Mouse (Mus musculus) ovary, postnatal 10 days (tissue): Measurements from ENCODE around the gene Gm16253.

Source experiments
- DNase-seq: peaks from one replicate; pipeline ENCODE4 v3.0.0; 2022; ENCODE audit warnings: low spot score

Gm16253 gene

DNA sequence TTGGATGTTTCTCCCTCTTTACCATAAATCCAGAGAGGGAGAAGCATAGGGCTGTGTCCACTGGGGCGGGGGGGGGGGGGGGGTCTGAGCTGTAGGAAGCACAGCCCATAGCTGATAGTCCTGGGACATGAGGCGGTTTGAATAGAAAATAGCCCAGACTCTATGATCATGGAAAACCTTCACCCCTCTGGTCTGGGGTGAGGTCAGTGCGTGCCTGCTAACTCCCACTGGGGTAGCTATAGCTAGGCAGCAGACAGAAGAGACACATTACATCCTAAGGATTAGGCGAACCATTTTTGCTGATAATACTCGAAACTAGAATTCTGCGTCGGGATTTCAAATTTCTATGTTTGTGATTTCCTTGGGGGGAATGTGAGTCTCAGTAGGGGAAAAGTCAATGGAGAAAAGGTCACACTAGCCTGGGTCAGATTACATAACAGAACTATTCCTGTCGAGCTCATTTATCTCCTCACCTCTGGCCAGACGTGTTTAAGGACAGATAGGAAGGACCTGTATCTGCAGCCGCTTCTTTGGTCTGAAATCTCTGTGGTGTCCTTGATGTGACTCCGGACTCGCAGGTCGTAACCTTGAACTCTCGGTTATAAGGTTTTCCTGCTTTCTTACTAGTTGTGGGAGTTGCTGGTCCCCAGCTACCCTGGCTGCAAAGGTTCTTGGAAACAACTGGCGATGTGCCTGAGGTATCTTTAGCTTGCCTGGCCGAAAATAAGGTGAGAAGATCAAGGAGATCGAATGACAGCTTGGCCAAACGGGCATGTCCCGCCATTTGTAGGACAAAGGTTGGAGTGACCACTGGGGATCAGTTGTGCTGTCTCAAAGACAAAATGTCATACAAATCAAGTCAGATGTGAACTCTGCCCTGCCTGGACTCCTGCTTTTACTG lies 2.9 kb upstream of the Gm16253 start:
- no peak for DNase-seq

DNA sequence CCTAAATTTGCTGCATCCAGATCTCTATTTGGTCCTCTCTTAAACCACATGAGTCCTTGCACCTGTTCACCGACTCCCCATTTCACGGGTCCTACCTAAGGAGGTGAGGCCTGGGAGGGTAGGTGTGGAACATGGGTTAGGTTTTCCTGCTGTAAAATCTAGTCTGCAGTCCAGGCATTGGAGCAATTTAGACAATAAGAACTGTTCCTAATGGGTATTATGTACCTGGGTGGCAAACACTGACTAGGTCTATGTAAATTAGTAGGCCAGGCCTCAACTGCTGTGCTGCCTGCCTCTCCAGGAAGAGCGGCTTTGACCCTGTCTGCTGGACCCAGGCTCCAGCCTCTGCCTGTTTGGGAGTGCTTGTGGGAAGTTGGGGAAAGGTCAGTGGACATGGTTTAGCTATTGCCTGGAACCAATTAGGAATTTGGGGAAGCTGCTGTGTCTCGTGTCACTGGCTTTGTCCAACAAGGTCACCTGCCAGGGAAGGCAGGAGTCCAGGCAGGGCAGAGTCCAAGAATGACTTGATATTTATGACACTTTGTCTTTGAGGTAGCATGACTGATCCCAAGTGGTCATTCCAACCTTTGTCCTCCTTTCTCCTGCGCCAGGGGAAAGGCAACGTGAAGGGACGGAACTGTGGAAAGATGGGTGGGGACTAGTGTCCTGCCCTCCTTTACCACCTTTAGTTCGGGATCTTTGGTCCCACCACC lies 1.4 kb upstream of the Gm16253 start:
- no peak for DNase-seq

DNA sequence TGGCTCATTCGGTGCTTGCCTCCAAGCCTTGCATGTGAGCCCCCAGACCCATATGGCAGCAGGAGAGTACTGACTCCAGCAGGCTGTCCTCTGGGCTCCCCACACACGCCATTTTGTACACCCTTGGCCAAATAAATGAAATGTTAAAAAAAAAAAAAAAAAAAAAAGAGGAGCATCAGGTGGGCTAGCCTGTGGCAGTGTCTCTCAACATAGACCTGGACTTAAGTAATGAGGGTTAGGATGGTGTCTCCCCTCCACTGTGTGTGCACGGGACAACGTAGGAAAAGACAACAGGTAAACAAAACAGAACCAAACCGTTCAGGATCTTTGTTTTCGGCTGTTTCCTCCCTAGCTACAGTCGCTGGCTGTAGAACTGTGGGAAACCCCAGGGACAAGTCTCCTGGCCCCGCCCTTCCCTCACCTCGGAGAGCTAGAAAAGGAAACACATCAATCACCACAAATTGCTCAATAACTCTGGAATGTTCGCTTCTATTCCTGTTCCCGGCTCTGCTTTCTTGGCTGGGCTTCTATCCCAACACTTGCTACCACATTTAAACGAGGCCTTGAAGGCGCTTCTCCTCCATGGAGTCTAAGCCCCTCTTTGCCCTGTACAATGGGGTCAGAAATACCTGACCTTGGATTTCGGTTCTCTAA lies 652 bp upstream of the Gm16253 start:
- DNase-seq, result no peak

DNA sequence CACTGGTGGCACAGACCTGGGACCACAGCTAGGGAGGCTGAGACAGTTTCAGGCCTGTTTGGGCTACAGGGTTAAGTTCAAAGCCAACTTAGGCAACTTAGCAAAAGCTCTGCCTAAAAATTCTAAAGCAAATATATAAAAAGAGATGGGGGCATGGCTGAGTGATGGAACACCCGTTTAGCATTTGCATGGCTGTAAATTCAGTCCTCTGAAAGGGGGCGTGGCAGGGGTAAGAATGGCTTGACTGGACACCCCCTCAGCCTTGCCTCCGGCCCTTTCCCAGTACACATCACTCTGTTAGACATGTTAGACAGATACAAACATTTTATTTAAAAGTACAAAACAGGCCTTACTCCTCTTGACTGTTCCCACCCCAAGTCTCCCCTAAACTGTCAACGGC lies 782 bp downstream of the Gm16253 start:
- no peak for DNase-seq

DNA sequence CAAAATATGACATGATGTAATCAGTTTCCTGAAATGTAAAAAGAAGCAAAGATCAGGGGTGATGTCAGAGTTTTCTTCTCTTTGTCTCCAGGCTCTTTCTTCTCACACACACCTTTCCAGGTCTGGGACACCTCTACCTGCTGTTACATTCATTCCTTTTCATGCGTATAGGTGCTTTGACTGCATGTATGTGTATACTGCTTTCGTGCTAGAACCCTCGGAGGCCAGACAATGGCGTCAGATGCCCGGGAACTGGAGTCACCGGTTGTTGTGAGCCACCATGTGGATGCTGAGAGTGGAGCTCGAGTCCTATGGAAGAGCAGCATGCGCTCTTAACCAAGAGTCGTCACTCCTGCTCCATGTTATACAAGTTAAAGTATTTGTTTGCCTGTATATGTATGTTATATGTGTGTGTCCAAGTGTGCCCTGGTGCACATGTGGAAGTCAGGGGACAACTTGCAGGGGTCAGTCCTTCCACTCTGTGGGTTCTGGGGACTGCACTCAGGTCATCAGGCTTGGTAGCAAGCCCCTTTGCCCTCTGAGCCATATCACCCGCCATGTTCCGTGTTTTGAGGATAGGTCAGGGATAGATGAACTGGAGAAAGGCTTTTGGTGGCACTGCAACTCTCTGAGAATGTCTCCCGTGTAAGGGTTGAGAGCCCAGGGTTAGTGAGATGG lies 1.9 kb downstream of the Gm16253 start:
- no peak for DNase-seq

DNA sequence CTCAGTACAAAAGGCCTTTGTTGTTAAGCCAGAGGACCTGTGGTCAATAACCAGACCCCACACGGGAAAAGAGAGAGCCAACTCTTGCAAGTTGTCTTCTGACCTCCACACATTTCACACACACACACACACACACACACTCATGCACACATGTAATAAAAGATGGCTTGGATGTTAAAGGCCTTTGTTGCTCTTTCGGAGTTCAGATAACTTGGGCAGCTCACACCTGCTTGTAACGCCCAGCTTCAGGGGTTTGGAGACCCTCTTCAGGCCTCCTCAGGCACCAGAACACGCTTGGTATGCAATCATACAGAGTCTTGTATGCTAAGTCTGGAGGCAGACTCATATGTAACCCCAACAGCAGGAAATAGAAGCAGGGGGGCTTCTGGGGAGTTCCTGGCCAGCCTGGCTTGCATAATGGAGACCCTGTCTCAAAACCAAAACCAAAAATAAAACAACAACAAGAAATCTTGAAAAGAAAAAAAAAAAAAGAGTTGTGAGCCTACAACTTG lies 2.5 kb downstream of the Gm16253 start:
- DNase-seq, result no peak

DNA sequence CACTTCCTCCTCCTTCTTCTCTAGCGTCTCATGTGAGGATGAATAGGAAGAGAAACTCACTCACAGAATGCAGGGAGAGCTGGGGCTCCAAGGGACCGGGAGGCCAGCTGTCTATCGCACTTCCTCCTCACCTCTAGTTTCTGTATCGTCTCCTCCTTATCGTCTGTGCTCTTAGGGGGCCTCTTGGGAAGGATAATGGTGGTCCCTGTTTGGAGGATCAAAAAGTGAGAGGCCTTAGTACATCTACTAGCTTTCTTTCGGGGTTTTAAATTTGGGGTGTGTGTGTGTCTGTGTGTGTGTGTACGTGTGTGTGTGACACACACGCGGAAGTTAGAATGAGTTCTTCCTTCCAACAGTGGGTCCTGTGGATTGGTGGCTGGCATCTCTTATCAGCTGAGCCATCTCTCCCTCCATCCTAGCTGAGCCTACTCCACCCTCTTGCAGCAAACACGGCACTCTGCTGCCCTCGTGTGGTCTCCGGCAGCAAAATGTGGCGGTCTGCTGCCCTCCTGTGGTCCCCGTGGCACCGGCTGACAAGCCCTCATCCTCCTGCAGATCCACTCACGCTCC lies 3.2 kb downstream of the Gm16253 start:
- DNase-seq, result peak; percentile 78

DNA sequence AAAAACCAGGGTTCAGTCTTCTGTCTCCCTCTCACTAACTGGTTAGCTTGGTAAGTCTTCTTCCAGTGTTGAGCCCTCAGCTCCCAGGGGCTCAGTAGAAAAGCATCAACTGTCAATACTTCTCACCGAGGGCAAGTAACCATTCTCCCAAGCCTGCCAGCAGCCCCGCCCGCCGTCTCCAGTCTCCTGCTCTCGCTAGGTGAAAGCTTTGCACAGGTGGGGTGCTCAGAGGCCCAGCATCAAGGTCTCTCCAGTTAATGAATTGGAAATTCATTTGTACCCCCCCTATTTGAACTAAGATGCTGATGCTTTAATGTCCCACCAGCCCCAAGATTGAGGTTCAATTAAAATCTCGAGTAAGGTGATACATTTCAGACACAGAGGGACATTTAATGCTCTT lies 4.4 kb downstream of the Gm16253 start:
- DNase-seq, result no peak

DNA sequence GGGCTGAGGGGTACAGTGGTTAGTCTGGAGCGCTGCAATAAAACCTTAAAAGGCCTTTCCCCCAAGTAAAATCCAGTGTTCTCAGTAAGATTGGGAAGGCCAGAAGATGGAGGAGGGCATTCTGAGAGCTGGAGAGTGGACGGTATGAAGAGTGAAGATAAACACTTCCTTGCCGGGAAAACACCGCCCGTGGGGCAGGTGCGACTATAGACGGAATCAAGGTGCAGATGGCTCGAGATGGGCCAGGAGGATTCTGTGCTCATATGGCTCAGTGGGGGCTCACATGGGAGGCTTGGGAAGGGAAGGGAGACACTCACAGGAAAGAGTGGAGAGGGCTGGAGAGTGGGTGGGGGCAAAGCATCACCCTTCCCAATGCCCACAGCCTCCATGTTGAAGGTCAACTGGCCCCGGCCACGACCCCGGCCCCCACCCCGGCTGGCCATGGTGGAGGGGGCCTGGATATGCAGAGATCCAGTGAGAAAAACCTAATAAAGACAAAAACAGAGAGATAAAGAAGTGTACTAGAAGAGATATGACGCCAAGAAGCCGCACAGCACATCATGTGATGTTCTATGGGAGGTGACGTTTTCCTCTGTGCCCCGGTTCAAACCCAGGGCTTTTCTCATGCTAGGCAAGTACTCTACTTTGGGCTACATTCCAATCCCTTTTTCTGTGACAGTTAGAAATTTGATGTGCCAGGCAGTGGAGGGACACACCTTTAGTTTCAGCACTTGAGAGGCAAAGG lies 5.2 kb downstream of the Gm16253 start:
- no peak for DNase-seq

DNA sequence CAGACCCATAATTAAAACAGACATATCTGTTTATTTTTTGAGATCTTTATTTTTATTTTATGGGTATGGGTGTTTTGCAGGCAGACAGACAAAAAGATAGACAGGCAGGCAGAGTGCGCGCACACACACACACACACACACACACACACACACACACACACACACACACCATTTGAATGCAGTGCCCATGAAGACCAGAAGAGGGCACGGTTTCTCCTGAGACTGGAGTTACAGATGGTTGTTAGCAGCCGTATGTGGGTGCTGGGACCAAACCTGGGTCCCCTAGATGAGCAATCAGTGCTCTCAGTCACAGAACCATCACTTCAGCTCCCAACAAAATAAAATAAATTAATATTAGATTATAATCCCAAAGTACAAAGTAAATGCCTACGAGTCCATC lies 6.6 kb downstream of the Gm16253 start:
- DNase-seq, result no peak

DNA sequence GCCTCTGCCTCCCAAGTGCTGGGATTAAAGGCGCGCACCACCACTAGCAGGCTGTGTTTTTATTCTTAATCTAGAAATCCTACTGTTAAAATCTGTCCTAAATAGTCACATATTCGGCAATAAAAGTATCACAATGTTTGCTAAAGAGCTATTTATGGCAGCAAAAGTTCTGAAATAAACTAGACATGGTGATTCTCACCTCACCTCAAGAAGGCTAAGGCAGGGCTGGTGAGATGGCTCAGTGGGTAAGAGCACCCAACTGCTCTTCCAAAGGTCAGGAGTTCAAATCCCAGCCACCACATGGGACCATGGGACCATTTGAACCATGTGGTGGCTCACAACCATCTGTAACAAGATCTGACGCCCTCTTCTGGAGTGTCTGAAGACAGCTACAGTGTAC lies 13.9 kb downstream of the Gm16253 start:
- DNase-seq, result no peak

DNA sequence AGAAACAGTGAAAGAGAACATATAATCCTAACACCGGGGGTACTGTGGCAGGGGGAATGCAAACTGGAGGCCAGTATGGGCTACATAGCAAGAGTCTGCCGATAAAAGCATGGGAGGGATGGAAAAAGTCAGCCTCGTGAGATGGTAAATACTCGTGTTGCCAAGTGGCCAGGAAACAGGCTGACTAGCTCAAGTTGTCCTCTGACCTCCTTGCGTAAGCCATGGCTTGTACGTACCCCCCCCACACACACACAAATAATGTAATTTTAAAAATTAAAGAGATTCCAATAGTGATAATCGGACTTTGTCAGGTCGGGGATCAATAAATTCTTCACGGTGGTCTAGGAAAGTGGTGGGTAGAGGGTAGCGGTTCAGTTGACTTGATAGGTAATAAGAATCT lies 16.6 kb downstream of the Gm16253 start:
- no peak for DNase-seq

DNA sequence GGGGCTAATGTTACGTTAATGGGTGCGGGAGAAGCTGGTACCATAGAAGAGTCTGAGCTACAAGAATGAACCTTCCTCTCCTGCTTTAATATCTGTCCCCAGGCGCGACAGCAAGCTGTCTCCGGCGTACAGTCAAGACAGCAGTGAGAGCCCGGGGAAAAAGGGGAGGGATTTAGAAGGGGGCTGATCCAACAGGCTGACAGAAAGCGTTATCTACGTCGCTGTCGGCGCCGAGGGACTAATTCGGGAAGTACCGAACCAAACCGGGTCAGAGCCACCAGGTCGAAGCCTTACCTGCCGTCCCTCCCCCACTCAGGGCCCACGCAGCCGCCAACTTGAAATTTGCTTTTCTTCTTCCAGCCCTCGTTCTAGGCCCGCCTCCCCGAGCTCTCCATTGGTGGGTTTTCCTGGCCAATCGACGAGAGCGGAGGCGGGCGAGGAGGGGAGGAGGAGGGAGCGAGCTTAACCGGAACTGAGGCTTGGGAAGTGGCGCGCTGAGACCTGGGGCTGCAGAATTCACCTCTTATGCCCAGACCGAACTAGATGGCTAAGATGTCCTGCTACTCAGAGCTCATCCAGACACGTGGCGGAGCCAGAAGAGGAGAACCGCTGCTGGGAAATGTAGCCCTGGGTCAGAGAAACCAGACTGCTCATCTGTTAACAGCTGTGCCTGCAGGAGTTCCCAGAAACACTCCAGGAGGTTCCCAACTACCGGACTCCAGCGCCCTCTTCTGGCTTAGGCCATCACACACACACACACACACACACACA lies 17.2 kb downstream of the Gm16253 start, which contains the start of gene Polr3gl:
Gene Polr3gl (minus strand): TSS at position 392 of the 771 bp plus-strand sequence.
- DNase-seq, result peak; percentile 88

DNA sequence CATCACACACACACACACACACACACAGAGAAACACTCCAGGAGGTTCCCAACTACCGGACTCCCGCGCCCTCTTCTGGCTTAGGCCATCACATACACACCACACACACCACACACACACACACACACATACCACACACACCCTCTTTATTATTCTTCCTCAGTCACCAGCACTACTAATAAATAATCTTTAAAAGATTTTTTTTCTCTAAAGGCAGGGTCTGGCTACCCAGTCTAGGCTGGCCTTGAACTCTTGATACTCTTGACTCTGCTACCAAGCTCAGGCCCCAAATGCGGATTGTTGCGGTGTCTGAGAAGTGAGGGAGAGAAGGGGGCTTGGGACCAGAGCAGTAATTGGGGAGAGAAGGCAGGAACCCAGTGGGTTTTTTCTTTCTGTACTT lies 18.1 kb downstream of the Gm16253 start:
- DNase-seq, result no peak

DNA sequence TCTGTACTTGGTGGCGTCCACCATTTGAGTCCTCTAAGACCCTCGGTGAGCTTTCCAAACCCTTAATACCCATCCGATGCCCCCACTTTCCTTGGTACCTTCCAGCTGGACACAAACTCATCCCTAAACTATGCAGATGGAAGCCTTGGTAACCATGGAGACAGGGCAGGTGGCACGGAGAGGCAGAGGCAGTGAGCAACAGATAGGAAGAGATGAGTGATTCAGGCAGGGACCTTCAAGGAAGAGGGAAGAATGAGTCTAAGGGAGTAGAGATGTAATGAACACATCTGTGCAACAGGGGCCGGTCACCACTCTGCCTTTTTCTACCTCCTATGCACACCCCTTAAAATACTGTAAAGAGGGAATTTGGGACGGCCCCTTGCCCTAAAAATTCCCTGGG lies 18.9 kb downstream of the Gm16253 start:
- no peak for DNase-seq

DNA sequence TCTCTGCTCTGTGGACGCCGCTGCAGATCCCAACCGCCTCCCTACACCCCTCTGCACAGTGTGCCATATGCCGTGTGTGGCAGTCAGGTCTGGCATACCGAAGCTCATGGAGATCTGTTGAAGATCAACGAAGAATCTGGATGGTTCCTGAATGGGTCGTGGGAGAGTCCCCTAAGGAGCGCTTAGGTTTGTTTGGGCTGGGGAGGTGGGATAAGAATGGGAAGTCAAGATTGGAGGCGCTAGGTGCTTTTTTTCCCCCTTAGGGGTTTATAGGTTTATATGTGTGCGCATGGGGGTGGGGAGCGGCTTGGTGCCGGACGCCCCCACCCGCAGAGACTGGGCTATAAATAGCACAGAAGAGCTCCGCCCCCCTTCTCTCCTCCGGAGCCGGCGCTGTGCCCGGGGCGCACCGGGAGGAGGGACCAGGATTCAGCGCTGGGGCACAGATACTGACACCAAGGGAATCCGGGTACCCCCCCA lies 19.5 kb downstream of the Gm16253 start, which contains the start of gene Ankrd34a:
Gene Ankrd34a (plus strand): TSS at position 409 of the 480 bp plus-strand sequence.
- DNase-seq, result no peak

DNA sequence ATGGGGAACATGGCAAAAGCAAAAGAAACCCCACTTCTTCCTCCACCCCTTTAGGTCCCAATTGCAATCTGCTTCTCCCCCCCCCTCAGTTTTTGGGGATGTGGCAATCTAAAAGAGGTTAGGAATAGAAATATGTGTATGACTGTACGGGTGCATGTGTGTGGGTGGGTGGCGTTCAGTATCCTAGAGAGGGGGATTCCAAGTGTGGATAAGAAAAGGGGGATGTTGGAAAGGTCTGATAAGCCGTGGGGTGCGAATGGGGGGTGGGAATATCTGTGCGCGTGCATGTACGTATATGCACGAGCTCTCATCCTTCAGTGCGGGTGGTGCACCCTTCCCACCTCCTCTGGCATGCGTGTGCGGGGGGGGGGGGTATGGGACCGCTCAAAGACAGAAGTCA lies 20.1 kb downstream of the Gm16253 start:
- no peak for DNase-seq

DNA sequence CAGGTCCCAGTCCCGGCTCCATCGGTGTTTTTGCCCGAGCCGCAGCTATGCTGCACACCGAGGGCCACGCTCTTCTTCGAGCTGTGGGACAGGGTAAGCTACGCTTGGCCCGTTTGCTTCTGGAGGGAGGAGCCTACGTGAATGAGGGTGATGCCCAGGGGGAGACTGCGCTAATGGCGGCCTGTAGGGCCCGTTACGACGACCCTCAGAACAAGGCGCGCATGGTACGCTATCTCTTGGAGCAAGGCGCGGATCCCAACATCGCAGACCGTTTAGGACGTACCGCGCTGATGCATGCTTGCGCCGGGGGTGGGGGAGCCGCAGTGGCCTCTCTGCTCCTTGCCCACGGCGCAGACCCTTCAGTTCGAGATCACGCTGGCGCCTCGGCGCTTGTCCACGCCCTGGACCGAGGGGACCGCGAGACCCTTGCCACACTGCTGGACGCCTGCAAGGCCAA lies 20.7 kb downstream of the Gm16253 start:
- DNase-seq, result no peak

DNA sequence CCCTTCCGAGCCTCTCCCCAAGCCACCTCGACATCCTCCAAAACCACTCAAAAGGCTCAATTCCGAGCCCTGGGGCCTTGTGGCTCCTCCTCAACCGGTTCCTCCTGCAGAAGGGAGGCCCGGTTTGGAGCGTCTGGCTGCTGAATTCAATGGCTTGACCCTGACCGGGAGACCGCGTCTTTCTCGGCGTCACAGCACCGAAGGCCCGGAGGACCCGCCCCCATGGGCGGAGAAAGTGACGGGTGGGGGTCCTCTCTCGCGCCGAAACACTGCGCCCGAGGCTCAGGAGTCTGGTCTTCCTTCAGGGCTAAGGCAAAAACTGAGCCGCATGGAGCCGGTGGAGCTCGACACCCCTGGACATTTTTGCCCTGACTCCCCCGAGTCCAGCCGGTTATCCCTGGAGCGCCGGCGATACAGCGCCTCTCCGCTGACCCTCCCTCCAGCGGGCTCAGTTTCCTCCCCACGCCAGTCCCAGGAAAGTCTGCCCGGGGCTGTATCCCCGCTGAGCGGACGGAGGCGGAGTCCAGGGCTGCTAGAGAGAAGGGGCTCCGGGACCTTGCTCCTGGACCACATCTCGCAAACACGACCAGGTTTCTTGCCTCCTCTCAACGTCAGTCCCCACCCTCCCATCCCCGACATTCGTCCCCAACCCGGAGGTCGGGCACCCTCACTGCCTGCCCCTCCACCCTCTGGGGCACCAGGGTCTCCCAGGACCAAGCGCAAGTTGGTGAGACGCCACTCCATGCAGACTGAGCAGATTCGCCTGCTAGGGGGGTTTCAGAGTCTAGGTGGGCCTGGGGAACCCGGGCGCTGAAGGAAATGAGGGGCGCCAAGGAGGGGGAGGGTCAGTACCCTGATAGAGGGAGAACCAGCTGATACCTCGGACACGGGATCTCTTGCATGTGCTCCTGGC lies 21.6 kb downstream of the Gm16253 start:
- no peak for DNase-seq
